Mouse (Mus musculus): ENCODE data around the gene Gm5134. TPM values are rescaled to one million over a fixed set of nuclear protein-coding genes. Genes with fewer than 3 reads are reported as not detected.

Gm5134 gene
- polyA plus RNA-seq, 1 experiment from 2014 or later = not detected

GRCm38 (mm10) chr10:75942736-75943477, 11.4 kb upstream of the Gm5134 start, which contains the start of gene Vpreb3:
Gene Vpreb3, plus strand, starts transcription at chr10:75943057.
- Histone ChIP-seq H3K27ac (no peak within 1 kb of the TSS), H3K9me3 (no peaks in the 10 kb centered on the region), H3K36me3 (no peaks in the 10 kb centered on the region), H3K27me3 (replicated peaks) (0 out of 2 replicates have a peak, but pooled peaks cover 4% of the 10 kb centered on the region), H3K9ac (no peak within 1 kb of the TSS), H3K4me2 (replicated peaks) (no peak within 1 kb of the TSS), H3K4me1 (peaks cover 25% of the 10 kb centered on the region; the same call in 1 of the 2 replicates), H3K4me3 (no peak within 1 kb of the TSS)
- no peak for ATAC-seq (ENCODE audit: low FRiP score, low read depth)
- 83% methylated on average over 15 of the region's 15 CpGs for WGBS

GRCm38 (mm10) chr10:75944066-75944772, 10.1 kb upstream of the Gm5134 start:
- Histone ChIP-seq H3K9me3 (no peaks in the 10 kb centered on the region), H3K4me1 (peaks cover 25% of the 10 kb centered on the region; the same call in 1 of the 2 replicates), H3K27ac (0 out of 2 replicates have a peak overlapping the region, but pooled peaks have one; percentile 3), H3K27me3 (replicated peaks) (0 out of 2 replicates have a peak, but pooled peaks cover 1% of the 10 kb centered on the region), H3K4me3 (no peak overlapping the region), H3K9ac (no peak overlapping the region), H3K4me2 (replicated peaks) (no peak overlapping the region), H3K36me3 (no peaks in the 10 kb centered on the region)
- 17% methylated on average over 11 of the region's 11 CpGs for WGBS
- ATAC-seq (ENCODE audit: low FRiP score, low read depth) = peak; percentile 73

- no peak for ATAC-seq (ENCODE audit: low FRiP score, low read depth)
- Histone ChIP-seq H3K36me3 (no peaks in the 10 kb centered on the region), H3K9ac (no peak overlapping the region), H3K4me1 (peaks cover 16% of the 10 kb centered on the region; the same call in 1 of the 2 replicates), H3K27ac (no peak overlapping the region), H3K27me3 (replicated peaks) (0 out of 2 replicates have a peak, but pooled peaks cover 8% of the 10 kb centered on the region), H3K4me2 (replicated peaks) (no peak overlapping the region), H3K9me3 (no peaks in the 10 kb centered on the region), H3K4me3 (no peak overlapping the region)
- 90% methylated on average over 7 of the region's 7 CpGs for WGBS
Observed at GRCm38 (mm10) chr10:75945213-75945612, 9.1 kb upstream of the Gm5134 start.

DNA sequence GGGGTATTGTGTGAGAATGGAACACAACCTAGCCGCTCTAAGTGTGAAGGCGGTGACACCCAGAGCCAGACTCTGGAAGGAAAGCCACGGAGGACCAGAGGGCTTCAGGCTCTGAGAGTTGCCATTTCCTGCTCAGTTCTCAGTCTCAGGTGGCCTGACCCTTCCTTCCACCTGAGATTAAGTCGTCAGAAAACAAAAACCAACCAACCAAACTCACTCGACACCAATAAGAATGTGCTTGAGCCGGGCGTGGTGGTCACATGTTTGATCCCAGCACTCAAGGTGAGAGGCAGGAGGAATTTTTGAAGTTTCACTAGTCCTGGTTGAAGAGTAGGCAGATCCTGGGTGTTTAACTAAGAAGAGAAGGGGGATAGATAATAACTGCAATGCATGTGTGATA, 8.4 kb upstream of the Gm5134 start:
- WGBS = 91% methylated on average over 7 of the region's 7 CpGs
- Histone ChIP-seq H3K27ac (no peak overlapping the region), H3K27me3 (replicated peaks) (0 out of 2 replicates have a peak, but pooled peaks cover 8% of the 10 kb centered on the region), H3K36me3 (no peaks in the 10 kb centered on the region), H3K9ac (no peak overlapping the region), H3K9me3 (no peaks in the 10 kb centered on the region), H3K4me2 (replicated peaks) (no peak overlapping the region), H3K4me3 (no peak overlapping the region), H3K4me1 (peaks cover 15% of the 10 kb centered on the region)
- no peak for ATAC-seq (ENCODE audit: low FRiP score, low read depth)

- H3K4me2 ChIP-seq (replicated peaks) = no peak overlapping the region
- H3K4me1 ChIP-seq = peaks cover 13% of the 10 kb centered on the region
- H3K9me3 ChIP-seq = no peaks in the 10 kb centered on the region
- H3K36me3 ChIP-seq = no peaks in the 10 kb centered on the region
- H3K4me3 ChIP-seq = no peak overlapping the region
- WGBS = 77% methylated on average over 5 of the region's 5 CpGs
- 0 out of 2 replicates have a peak, but pooled peaks cover 8% of the 10 kb centered on the region for H3K27me3 ChIP-seq (replicated peaks)
- ATAC-seq (ENCODE audit: low FRiP score, low read depth) = no peak
- H3K9ac ChIP-seq = no peak overlapping the region
- H3K27ac ChIP-seq = no peak overlapping the region
Observed at GRCm38 (mm10) chr10:75948079-75948478, 6.2 kb upstream of the Gm5134 start.

GRCm38 (mm10) chr10:75949053-75950045, 5.0 kb upstream of the Gm5134 start:
- H3K36me3 ChIP-seq = no peaks in the 10 kb centered on the region
- ATAC-seq (ENCODE audit: low FRiP score, low read depth) = no peak
- H3K9me3 ChIP-seq = no peaks in the 10 kb centered on the region
- peaks cover 10% of the 10 kb centered on the region for H3K4me1 ChIP-seq
- WGBS = 81% methylated on average over 22 of the region's 22 CpGs
- H3K27ac ChIP-seq = no peak overlapping the region
- H3K4me2 ChIP-seq (replicated peaks) = no peak overlapping the region
- H3K4me3 ChIP-seq = no peak overlapping the region
- no peak overlapping the region for H3K9ac ChIP-seq
- peaks cover 8% of the 10 kb centered on the region; the same call in 1 of the 2 replicates for H3K27me3 ChIP-seq (replicated peaks)

DNA sequence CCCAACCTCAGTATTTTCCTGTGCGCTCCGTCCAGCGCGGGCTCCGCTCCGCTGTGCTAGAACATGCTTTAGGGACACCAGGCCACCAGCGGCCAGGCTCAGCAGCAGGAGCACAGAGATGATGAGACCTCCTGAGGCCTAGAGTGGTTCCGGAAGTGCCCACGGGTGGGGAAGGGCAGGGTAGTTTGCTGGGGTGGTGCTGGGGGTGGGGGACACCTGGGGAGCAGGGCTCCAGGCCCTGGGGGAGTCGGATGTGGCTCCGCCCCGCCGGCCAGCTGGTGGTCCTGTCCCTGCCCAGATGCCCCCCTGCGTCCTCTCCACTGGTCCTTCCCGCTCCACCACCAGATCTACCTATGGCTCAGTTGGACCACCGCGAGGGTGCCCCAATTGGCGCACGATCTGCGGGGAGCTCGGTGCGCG, 3.5 kb upstream of the Gm5134 start:
- ATAC-seq (ENCODE audit: low FRiP score, low read depth) = peak; percentile 73
- no peaks in the 10 kb centered on the region for H3K9me3 ChIP-seq
- peaks cover 8% of the 10 kb centered on the region; the same call in 1 of the 2 replicates for H3K27me3 ChIP-seq (replicated peaks)
- H3K27ac ChIP-seq = no peak overlapping the region
- peak overlapping the region; percentile 39 for H3K4me3 ChIP-seq
- peak overlapping the region; percentile 42; the same call in 1 of the 2 replicates for H3K9ac ChIP-seq
- 3% methylated on average over 23 of the region's 23 CpGs for WGBS
- H3K4me2 ChIP-seq (replicated peaks) = peak overlapping the region; percentile 78
- H3K4me1 ChIP-seq = peaks cover 13% of the 10 kb centered on the region
- H3K36me3 ChIP-seq = no peaks in the 10 kb centered on the region

DNA sequence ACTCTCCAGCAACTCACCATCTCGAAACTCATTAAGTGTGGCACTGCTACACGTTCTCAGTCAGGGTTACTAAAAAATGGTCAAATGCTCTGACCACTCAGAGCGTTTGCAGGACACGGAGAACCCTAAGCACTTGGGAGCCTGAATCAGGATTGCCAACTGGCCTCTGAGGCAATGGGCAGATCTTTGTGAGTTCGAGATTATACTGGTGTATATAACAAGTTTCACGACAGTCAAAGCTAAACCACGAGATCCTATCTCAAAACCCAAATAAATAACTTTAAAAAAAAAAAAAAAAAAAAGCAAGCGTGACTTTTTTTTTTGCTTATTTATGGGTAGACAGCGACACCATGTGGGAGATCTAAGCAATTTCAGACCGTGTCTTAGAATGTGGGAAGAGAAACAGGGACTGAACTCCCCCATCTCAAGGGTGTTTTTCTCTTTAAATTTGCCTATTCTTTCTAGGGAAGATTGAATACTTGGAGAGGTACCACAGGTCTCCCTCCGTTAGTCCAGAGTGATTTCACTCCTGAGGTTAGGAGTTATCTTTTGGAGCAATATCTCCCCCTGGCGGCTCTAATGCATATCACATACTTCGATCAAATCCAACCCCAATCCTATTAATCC, 2.8 kb upstream of the Gm5134 start:
- H3K4me3 ChIP-seq = peak overlapping the region; percentile 39
- H3K9me3 ChIP-seq = no peaks in the 10 kb centered on the region
- no peaks in the 10 kb centered on the region for H3K36me3 ChIP-seq
- H3K4me1 ChIP-seq = peaks cover 13% of the 10 kb centered on the region
- ATAC-seq (ENCODE audit: low FRiP score, low read depth) = peak; percentile 9; the same call in 1 of the 2 replicates
- H3K27me3 ChIP-seq (replicated peaks) = peaks cover 8% of the 10 kb centered on the region; the same call in 1 of the 2 replicates
- H3K9ac ChIP-seq = 0 out of 2 replicates have a peak overlapping the region, but pooled peaks have one; percentile 42
- H3K27ac ChIP-seq = no peak overlapping the region
- WGBS = 5% methylated on average over 13 of the region's 13 CpGs
- peak overlapping the region; percentile 78 for H3K4me2 ChIP-seq (replicated peaks)

DNA sequence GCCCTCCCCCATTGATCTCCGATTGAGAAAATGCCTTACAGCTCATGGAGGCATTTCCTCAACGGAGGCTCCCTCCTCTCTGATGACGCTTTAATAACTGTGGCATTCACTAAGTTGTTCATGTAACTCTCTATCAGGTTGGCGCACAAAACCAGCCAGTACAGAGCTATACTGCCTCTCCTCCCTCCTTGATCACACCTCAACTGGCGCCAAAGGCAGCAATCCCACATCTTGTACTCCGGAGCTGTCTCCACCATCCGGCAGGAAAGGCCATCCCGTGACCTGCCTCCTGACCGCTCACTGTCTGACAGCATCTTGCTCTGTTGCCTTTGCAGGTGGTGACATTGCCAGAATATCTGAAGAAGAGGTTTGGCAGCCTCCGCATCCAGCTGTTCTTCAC, 19.5 kb downstream of the Gm5134 start:
- no peak overlapping the region for H3K27ac ChIP-seq
- no peaks in the 10 kb centered on the region for H3K9me3 ChIP-seq
- no peak overlapping the region for H3K4me3 ChIP-seq
- peaks cover 7% of the 10 kb centered on the region; the same call in 1 of the 2 replicates for H3K4me1 ChIP-seq
- no peak overlapping the region for H3K4me2 ChIP-seq (replicated peaks)
- WGBS = 93% methylated on average over 10 of the region's 10 CpGs
- ATAC-seq (ENCODE audit: low FRiP score, low read depth) = no peak
- no peaks in the 10 kb centered on the region for H3K27me3 ChIP-seq (replicated peaks)
- no peak overlapping the region for H3K9ac ChIP-seq
- no peaks in the 10 kb centered on the region for H3K36me3 ChIP-seq

GRCm38 (mm10) chr10:75975216-75975615, 20.9 kb downstream of the Gm5134 start:
- Histone ChIP-seq H3K4me3 (no peak overlapping the region), H3K27me3 (replicated peaks) (no peaks in the 10 kb centered on the region), H3K9me3 (no peaks in the 10 kb centered on the region), H3K4me2 (replicated peaks) (no peak overlapping the region), H3K4me1 (peaks cover 7% of the 10 kb centered on the region; the same call in 1 of the 2 replicates), H3K36me3 (no peaks in the 10 kb centered on the region), H3K27ac (no peak overlapping the region), H3K9ac (no peak overlapping the region)
- WGBS = 82% methylated on average over 5 of the region's 5 CpGs
- ATAC-seq (ENCODE audit: low FRiP score, low read depth) = no peak

Measured in neural tube, embryonic 12.5 days (tissue).